Mouse (Mus musculus): ENCODE measurements around the gene Nr1d1. TPM values are rescaled to one million over a fixed set of nuclear protein-coding genes. Genes with fewer than 3 reads are reported as not detected.

The Nr1d1 gene
- total and polyA plus RNA-seq, 2 experiments from 2014 or later, result 7.5 to 13.5 TPM

DNA sequence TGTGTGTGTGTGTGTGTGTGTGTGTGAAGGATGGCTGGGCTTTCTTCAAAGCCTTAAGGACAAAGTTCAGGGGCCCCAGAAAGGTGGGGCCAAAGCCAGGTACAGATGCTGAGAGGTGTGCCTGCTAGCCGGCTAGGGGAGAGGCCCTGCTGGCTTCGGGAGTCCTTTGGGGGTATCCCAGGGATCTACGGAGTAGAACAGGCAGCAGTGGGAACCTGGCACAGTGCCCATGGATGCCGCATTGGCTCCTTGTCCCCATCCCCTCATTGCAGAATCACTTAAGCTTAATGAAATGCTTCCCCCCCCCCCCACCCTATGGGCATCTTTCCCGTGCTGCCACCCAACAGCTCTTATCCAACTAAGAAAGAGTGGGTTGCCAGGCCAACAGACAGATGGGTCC is 25.4 kb downstream of the Nr1d1 start:
- TF ChIP-seq CTCF (IDR thresholded peaks at IDR 0.05; ENCODE audit: low read depth), result no peak
- Histone ChIP-seq H3K27ac (peak overlapping the region; percentile 95), H3K4me3 (ENCODE audit: low read length) (peak overlapping the region; percentile 6; the same call in 1 of the 2 replicates), H3K36me3 (ENCODE audit: insufficient read depth, low read length) (peaks cover 8% of the 10 kb centered on the region), H3K4me1 (ENCODE audit: insufficient read depth, low read length) (peaks cover 81% of the 10 kb centered on the region), H3K27me3 (ENCODE audit: insufficient read depth, low read length) (no peaks in the 10 kb centered on the region), H3K9ac (replicated peaks; ENCODE audit: low read length) (peak overlapping the region; percentile 37), H3K9me3 (ENCODE audit: low read length) (no peaks in the 10 kb centered on the region), H3K4me2 (ENCODE audit: low read depth, low read length) (peak overlapping the region; percentile 61)
- WGBS, result 7% methylated on average over 5 of the region's 5 CpGs
- DNase-seq (ENCODE audit: low spot score), result peak; percentile 84
- ATAC-seq, result no peak

DNA sequence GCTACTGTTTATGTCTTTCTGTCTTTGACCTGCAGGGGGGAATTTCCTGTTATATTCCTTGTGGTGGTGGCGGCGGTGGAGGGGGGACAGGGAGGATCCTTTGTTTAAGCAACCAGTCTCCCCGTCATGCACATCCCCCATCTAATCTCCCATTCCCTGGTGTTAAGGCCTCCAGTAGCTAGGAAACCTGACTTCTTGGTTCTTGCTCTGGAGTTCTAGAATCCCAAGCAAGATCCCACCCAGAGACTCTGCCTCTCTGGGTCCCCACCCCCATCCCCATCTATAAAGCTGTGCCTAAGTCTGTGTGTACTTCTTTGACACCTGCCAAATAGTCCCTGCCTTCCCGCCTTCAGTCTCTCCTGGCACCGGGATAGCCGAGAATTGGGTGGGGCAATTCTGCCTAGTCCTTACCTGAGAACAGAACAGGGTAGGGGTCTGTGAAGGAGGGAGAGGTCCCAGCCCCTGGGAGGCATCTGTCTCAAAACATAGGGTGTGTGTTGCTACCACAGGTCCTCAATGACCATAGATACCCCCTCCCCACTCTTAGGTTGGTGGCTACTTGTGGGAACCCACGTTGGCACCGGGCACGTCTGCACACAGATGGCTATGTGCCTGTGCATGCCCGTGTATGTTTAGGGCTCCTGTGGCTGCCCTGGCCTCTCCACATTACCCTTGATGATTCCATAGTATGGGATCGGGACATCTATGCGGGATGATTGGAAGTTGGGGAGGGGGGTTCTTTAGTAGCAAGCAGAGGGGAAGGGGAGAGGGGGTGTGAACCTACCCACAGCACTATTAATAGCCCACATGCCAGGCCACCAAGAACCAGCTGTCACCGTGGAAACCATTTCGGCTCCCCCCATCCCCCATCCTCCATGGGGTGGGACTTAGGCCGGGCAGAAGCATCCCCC is 26.4 kb downstream of the Nr1d1 start:
- no peaks in the 10 kb centered on the region for H3K9me3 ChIP-seq (ENCODE audit: low read length)
- DNase-seq (ENCODE audit: low spot score) (peak; percentile 77), ATAC-seq (no peak)
- peak overlapping the region; percentile 95 for H3K27ac ChIP-seq
- peak overlapping the region; percentile 6 for H3K4me3 ChIP-seq (ENCODE audit: low read length)
- H3K9ac ChIP-seq (replicated peaks; ENCODE audit: low read length), result peak overlapping the region; percentile 37
- peak overlapping the region; percentile 61 for H3K4me2 ChIP-seq (ENCODE audit: low read depth, low read length)
- TF ChIP-seq CTCF (IDR thresholded peaks at IDR 0.05; ENCODE audit: low read depth), result peak; percentile 46
- H3K4me1 ChIP-seq (ENCODE audit: insufficient read depth, low read length), result peaks cover 81% of the 10 kb centered on the region
- no peaks in the 10 kb centered on the region for H3K27me3 ChIP-seq (ENCODE audit: insufficient read depth, low read length)
- 10% methylated on average over 15 of the region's 15 CpGs for WGBS
- H3K36me3 ChIP-seq (ENCODE audit: insufficient read depth, low read length), result peaks cover 5% of the 10 kb centered on the region

DNA sequence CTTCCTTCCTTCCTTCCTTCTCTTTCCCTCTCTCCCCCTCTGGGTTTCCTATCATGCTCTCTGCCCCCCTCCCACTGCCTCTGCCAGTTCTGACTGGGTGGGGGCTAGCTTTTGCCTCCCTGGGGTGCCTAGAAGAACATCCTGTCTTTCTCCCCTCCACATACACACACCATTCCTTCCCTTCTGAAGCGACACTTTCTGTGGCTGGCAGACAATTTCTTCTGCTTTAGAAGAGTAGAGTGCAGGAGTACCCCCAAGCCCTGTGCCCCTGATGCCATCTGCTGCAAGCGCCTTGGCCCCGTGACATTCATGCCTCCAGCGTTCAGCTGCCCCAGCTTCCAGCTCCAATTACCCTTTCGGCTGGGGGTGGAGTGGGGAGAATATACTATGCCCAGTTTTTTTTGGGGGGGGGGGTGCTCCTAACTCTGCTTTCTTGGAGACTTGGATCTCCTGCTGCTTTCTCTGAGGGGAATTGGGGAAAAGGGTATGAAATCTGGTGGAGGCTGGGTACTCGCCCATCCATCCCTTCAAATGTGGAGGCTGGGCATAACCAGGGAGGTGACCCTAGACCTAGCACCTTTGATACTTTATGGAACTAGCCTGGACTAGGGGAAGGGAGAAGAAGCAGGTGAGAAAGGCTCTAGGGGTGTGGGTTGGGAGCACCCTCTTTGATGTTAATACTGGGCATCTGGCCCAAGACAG is 27.2 kb downstream of the Nr1d1 start:
- H3K36me3 ChIP-seq (ENCODE audit: insufficient read depth, low read length), result no peaks in the 10 kb centered on the region
- peak overlapping the region; percentile 95 for H3K27ac ChIP-seq
- TF ChIP-seq CTCF (IDR thresholded peaks at IDR 0.05; ENCODE audit: low read depth), result no peak
- no peaks in the 10 kb centered on the region for H3K9me3 ChIP-seq (ENCODE audit: low read length)
- peak overlapping the region; percentile 6 for H3K4me3 ChIP-seq (ENCODE audit: low read length)
- no peaks in the 10 kb centered on the region for H3K27me3 ChIP-seq (ENCODE audit: insufficient read depth, low read length)
- DNase-seq (ENCODE audit: low spot score) (peak; percentile 60), ATAC-seq (no peak)
- H3K4me1 ChIP-seq (ENCODE audit: insufficient read depth, low read length), result peaks cover 83% of the 10 kb centered on the region
- peak overlapping the region; percentile 37 for H3K9ac ChIP-seq (replicated peaks; ENCODE audit: low read length)
- H3K4me2 ChIP-seq (ENCODE audit: low read depth, low read length), result peak overlapping the region; percentile 61
- WGBS, result 6% methylated on average over 6 of the region's 6 CpGs

DNA sequence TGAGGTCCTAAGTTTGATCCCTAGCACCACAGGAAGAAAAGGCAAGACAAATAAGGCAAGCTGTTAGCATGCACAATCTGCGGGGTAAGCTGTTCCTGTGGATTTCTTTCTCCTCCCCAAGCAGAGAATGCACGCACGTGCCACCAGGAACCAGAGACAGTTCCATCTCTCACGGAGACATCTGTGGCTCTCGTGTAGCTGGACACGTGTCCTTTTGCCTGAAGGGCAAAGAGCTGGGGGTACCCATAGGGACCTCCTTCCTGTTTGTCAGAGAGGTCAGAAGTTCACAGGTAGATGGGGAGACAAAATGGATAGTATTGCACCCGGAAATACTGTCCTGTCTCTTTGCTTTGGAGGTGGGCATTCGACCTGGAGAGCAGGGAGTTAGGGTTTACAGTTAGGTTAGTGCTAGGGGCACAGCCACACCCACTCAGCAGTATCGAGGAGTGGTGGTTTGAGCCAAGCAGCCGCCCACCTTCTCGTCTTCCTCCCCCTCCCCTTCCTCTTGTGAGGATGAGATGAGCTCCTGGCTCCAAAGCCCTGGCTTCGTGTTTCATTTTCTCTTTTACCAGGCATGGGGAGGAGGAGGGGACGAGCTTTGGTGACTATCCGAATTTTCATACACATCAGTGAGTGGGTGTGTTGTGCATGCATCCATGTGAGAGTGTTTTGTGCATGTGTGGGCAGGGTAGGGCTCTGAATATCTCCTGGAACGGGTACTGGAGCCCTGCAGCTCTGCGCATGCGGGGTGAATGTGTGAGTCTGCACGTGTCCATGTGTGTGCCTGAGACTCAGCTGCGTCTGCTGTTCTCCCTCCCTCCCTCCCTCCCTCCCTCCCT is 28.1 kb downstream of the Nr1d1 start:
- H3K9ac ChIP-seq (replicated peaks; ENCODE audit: low read length), result peak overlapping the region; percentile 34; the same call in 1 of the 2 replicates
- DNase-seq (ENCODE audit: low spot score) (peak; percentile 95), ATAC-seq (peak; percentile 64)
- H3K4me3 ChIP-seq (ENCODE audit: low read length), result peak overlapping the region; percentile 22
- peak overlapping the region; percentile 83 for H3K27ac ChIP-seq
- TF ChIP-seq CTCF (IDR thresholded peaks at IDR 0.05; ENCODE audit: low read depth), result no peak
- H3K36me3 ChIP-seq (ENCODE audit: insufficient read depth, low read length), result no peaks in the 10 kb centered on the region
- H3K4me2 ChIP-seq (ENCODE audit: low read depth, low read length), result peak overlapping the region; percentile 61
- no peaks in the 10 kb centered on the region for H3K9me3 ChIP-seq (ENCODE audit: low read length)
- 4% methylated on average over 19 of the region's 19 CpGs for WGBS
- H3K4me1 ChIP-seq (ENCODE audit: insufficient read depth, low read length), result peaks cover 79% of the 10 kb centered on the region
- no peaks in the 10 kb centered on the region for H3K27me3 ChIP-seq (ENCODE audit: insufficient read depth, low read length)

DNA sequence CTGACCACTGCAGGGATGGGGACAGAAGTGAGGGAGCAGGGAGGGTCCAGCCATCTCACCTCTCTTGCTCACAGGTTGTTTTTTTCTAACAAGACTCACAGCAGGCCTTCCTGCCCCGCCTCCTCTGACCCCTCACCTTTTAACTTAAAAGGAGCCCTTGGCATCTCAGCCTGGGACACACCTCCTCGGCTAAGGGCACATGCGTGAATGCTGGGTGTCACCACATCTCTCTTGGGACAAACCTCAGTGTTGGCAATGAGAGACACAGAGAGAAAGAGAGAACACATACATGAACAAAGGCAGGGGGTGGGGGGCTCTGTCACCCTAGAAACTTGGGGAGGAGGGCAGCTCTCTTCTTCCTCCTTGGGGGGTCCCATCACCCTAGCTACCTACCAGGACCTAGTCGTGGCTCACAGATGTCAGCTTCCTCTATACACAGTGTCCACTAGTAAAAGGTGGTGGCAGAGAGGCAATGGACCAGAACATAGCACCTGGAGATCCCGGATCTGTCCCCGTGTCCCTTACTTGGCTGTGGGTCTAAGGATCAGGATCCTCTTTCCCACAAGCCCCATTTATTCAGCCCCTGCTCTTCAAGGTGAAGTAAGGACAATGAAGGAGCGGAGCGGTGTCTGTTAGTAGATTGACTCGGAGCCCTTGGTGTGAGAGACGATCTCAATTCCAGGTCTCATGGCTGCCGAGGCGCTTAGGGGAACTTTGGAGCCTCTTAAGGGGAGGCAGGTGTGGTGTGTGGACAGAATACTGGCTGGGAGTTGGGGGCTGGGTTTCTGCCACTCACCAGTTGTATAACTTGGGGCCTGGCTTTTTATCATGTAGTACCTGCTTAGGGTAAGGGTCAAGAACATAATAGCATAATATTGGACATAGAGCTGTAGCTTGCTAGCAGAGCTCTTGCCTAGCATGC is 28.9 kb downstream of the Nr1d1 start:
- H3K4me3 ChIP-seq (ENCODE audit: low read length), result no peak overlapping the region; the same call in 1 of the 2 replicates
- 35% methylated on average over 12 of the region's 12 CpGs for WGBS
- ATAC-seq, result no peak

More for the DNA sequence above, 28.9 kb downstream of the Nr1d1 start:
- no peak for DNase-seq (ENCODE audit: low spot score)
- H3K9me3 ChIP-seq (ENCODE audit: low read length), result no peaks in the 10 kb centered on the region
- H3K9ac ChIP-seq (replicated peaks; ENCODE audit: low read length), result peak overlapping the region; percentile 21
- H3K4me2 ChIP-seq (ENCODE audit: low read depth, low read length), result peak overlapping the region; percentile 61
- TF ChIP-seq CTCF (IDR thresholded peaks at IDR 0.05; ENCODE audit: low read depth), result no peak
- H3K36me3 ChIP-seq (ENCODE audit: insufficient read depth, low read length), result no peaks in the 10 kb centered on the region
- peak overlapping the region; percentile 83 for H3K27ac ChIP-seq
- H3K4me1 ChIP-seq (ENCODE audit: insufficient read depth, low read length), result peaks cover 72% of the 10 kb centered on the region
- H3K27me3 ChIP-seq (ENCODE audit: insufficient read depth, low read length), result no peaks in the 10 kb centered on the region

Measured in hindbrain, postnatal 0 days (tissue).